14 mouse cellular contexts compared by ENCODE assay signal in the genomic region with DNA sequence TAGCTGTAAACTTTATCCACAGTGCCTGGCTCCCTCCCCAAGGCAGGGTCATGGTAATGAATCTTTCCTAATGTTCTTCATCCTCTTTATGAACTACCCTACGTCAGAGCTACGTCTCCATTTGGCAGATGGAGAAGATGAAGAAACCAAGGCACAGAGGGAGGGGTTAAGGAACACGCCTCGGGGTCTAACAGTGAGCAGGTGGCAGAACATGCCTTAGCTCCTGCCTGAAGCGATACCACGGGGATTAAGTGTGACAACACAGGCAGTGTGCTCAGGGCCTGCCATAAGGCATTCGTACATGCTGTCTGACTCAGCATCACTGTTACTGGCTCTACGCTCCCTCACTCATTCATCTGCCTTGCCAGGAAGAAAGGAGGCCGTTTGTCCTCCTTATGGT.
DNase-seq lines count a peak whose midpoint lies in the region; ATAC-seq lines count a peak whose summit lies in the region.
"Had no signal": no experiment of that assay in that cellular context is flagged by ENCODE, and none has a peak within 500 bp of the region (broad histone marks: within the 10 kb centered on the region; RNA-seq: fewer than 3 reads in every experiment).

No protein-coding gene starts in this region.

- no peaks in the 10 kb centered on the region for H3K27me3 ChIP-seq in hindbrain, embryonic 11.5 days (ENCODE audit: control insufficient read depth, insufficient read depth, low read length)
- H3K27me3 ChIP-seq in hindbrain, embryonic 13.5 days = 0 out of 2 replicates have a peak, but pooled peaks cover 7% of the 10 kb centered on the region
- H3K27me3 ChIP-seq: liver, embryonic 15.5 days had no signal

- H3K27ac ChIP-seq in hindbrain, embryonic 11.5 days (ENCODE audit: low read depth, low read length) = no peak overlapping the region
- H3K27ac ChIP-seq in hindbrain, embryonic 13.5 days = no peak overlapping the region; the same call in 1 of the 2 replicates
- H3K27ac ChIP-seq: liver, embryonic 15.5 days had no signal

- H3K4me3 ChIP-seq in hindbrain, embryonic 11.5 days (ENCODE audit: low read depth, low read length) = no peak overlapping the region
- H3K4me3 ChIP-seq in hindbrain, embryonic 13.5 days = no peak overlapping the region
- H3K4me3 ChIP-seq: liver, embryonic 15.5 days had no signal

- 0 out of 2 replicates have a peak, but pooled peaks have one; percentile 18 for ATAC-seq in hindbrain, embryonic 11.5 days (ENCODE audit: low FRiP score)
- no peak for ATAC-seq in hindbrain, embryonic 13.5 days (ENCODE audit: low FRiP score)

- H3K9me3 ChIP-seq in hindbrain, embryonic 11.5 days (ENCODE audit: control insufficient read depth, low read length) = no peaks in the 10 kb centered on the region
- H3K9me3 ChIP-seq in hindbrain, embryonic 13.5 days = no peaks in the 10 kb centered on the region
- H3K9me3 ChIP-seq: liver, embryonic 15.5 days had no signal

- 74% methylated on average over 9 of the region's 9 CpGs for WGBS in hindbrain, embryonic 11.5 days
- 50% methylated on average over 9 of the region's 9 CpGs for WGBS in hindbrain, embryonic 13.5 days

- H3K9ac ChIP-seq in hindbrain, embryonic 11.5 days (ENCODE audit: low read depth, low read length) = no peak overlapping the region
- no peak overlapping the region for H3K9ac ChIP-seq in hindbrain, embryonic 13.5 days
- H3K9ac ChIP-seq: liver, embryonic 15.5 days had no signal

- H3K4me2 ChIP-seq in hindbrain, embryonic 11.5 days (replicated peaks; ENCODE audit: low read depth, low read length) = no peak overlapping the region
- H3K4me2 ChIP-seq in hindbrain, embryonic 13.5 days = no peak overlapping the region
- H3K4me2 ChIP-seq: liver, embryonic 15.5 days had no signal

- no peaks in the 10 kb centered on the region for H3K36me3 ChIP-seq in hindbrain, embryonic 11.5 days (ENCODE audit: control insufficient read depth, insufficient read depth, low read length)
- no peaks in the 10 kb centered on the region for H3K36me3 ChIP-seq in hindbrain, embryonic 13.5 days
- H3K36me3 ChIP-seq: liver, embryonic 15.5 days had no signal

- DNase-seq in cerebellum, adult 18-20 months = peak; percentile 14 to 29
- no peak for DNase-seq in cerebellum, postnatal 4 days (ENCODE audit: low spot score in 2 of 2)
- DNase-seq in hindbrain, embryonic 11.5 days (ENCODE audit: low spot score) = no peak
- peak; percentile 52 to 68 for DNase-seq in right cerebral cortex, adult 2 months (ENCODE audit: low spot score in 2 of 2)
- DNase-seq in right cerebral cortex, postnatal 4 days = no peak
- peak; percentile 60 for DNase-seq in telencephalon, adult 2 months (ENCODE audit: low read depth, low spot score)
- DNase-seq in urinary bladder, postnatal 36 days (ENCODE audit: low spot score in 2 of 2) = no peak
- DNase-seq: adrenal gland, postnatal 36 days; heart, postnatal 36 days; kidney, adult 18-20 months; lung, postnatal 36 days; thymus, postnatal 14 days had no signal

- peaks cover 5% of the 10 kb centered on the region; the same call in 1 of the 2 replicates for H3K4me1 ChIP-seq in hindbrain, embryonic 11.5 days (replicated peaks; ENCODE audit: control insufficient read depth, insufficient read depth, low read length)
- H3K4me1 ChIP-seq in hindbrain, embryonic 13.5 days (replicated peaks) = peaks cover 62% of the 10 kb centered on the region
- H3K4me1 ChIP-seq: liver, embryonic 15.5 days had no signal

Comparison
In these comparisons a context has a peak if more than half of its experiments do, and no peak if none do; other contexts are left out.
1. DNase-seq: peak in cerebellum, adult 18-20 months (2 of 2), right cerebral cortex, adult 2 months (2 of 2) and telencephalon, adult 2 months (single experiment); none in cerebellum, postnatal 4 days (0 of 2), hindbrain, embryonic 11.5 days (single experiment), right cerebral cortex, postnatal 4 days (single experiment) and urinary bladder, postnatal 36 days (0 of 2).